Mouse (Mus musculus): ENCODE measurements at regions not wholly inside any gene's neighbourhood (a gene's known extent, or its start where the extent isn't known, plus 50 kb on each side); places are given as distances from the start of the nearest gene placed in this dataset.

- DNase-seq, result no peak
Observed at GRCm38 (mm10) chr11:71886771-71887170, 137.1 kb downstream of the Wscd1 start.

- no peak for DNase-seq
Observed at GRCm38 (mm10) chr11:71884861-71885260, 135.1 kb downstream of the Wscd1 start.

GRCm38 (mm10) chr11:71881841-71882240, 132.1 kb downstream of the Wscd1 start:
- DNase-seq, result no peak

GRCm38 (mm10) chr11:71871297-71871696, 121.6 kb downstream of the Wscd1 start:
- DNase-seq, result no peak

- DNase-seq, result no peak
Observed at GRCm38 (mm10) chr11:71866690-71867089, 117.0 kb downstream of the Wscd1 start.

GRCm38 (mm10) chr11:71857926-71858325, 108.2 kb downstream of the Wscd1 start:
- DNase-seq, result no peak

- no peak for DNase-seq
Observed at GRCm38 (mm10) chr11:71855557-71855956, 105.8 kb downstream of the Wscd1 start.

- no peak for DNase-seq
Observed at GRCm38 (mm10) chr11:71855058-71855457, 105.3 kb downstream of the Wscd1 start.

GRCm38 (mm10) chr11:71847684-71848367, 98.1 kb downstream of the Wscd1 start:
- DNase-seq, result peak; percentile 14 to 17

- DNase-seq, result no peak
Observed at GRCm38 (mm10) chr11:71846496-71846895, 96.8 kb downstream of the Wscd1 start.

GRCm38 (mm10) chr11:71840635-71841443, 91.1 kb downstream of the Wscd1 start:
- no peak for DNase-seq
